Mouse (Mus musculus) G1E (cell line): ENCODE data around the gene Cradd. TPM values are rescaled to one million over a fixed set of nuclear protein-coding genes. Genes with fewer than 3 reads are reported as not detected.

ENCODE experiments used
- ATAC-seq: 2 replicates; pipeline ENCODE4 v1.8.0; 2016; ENCODE audit warnings: mild to moderate bottlenecking; ENCODE audit not compliant: insufficient number of reproducible peaks, poor library complexity, low FRiP score, severe bottlenecking; ENCODE audit errors: extremely low read depth
- DNase-seq: peaks from one replicate; pipeline ENCODE4 v3.0.0; 2012; ENCODE audit warnings: low spot score
- H3K27me3 ChIP-seq: 2 replicates; pipeline ENCODE4 v1.6.1; 2012; ENCODE audit warnings: mild to moderate bottlenecking, low read length, inconsistent platforms; ENCODE audit not compliant: insufficient read depth
- H3K36me3 ChIP-seq: replicated peaks from 2 replicates; pipeline ENCODE3; 2012; ENCODE audit warnings: mild to moderate bottlenecking, inconsistent platforms
- H3K4me1 ChIP-seq: 2 replicates; pipeline ENCODE4 v1.6.1; 2012; ENCODE audit warnings: low read depth, low read length, inconsistent platforms, mixed read lengths; ENCODE audit not compliant: insufficient read depth
- H3K4me3 ChIP-seq: 2 replicates; pipeline ENCODE4 v1.5.1; 2012; ENCODE audit warnings: low read depth, mild to moderate bottlenecking, inconsistent platforms, low read length, moderate library complexity, mixed read lengths
- H3K9me3 ChIP-seq: replicated peaks from 2 replicates; pipeline ENCODE4 v1.6.1; 2012; ENCODE audit warnings: inconsistent platforms
- CTCF ChIP-seq: IDR thresholded peaks from 2 replicates; pipeline ENCODE4 v1.5.1; 2012; ENCODE audit warnings: low read depth, low read length, inconsistent platforms, mixed read lengths
- GATA1 ChIP-seq: IDR thresholded peaks from 2 replicates; pipeline ENCODE4 v1.6.1; 2012; ENCODE audit warnings: borderline replicate concordance, low read length, inconsistent platforms, mixed read lengths
- GATA2 ChIP-seq: IDR thresholded peaks from 2 replicates; pipeline ENCODE4 v1.6.1; 2012; ENCODE audit warnings: low read depth, low read length, inconsistent platforms, borderline replicate concordance
- POLR2AphosphoS5 ChIP-seq: IDR thresholded peaks from 2 replicates; pipeline ENCODE4 v1.6.1; 2012; ENCODE audit warnings: low read depth, low read length, inconsistent platforms; ENCODE audit not compliant: insufficient replicate concordance
- TAL1 ChIP-seq: conservative IDR thresholded peaks from 2 replicates; pipeline ENCODE4 v1.6.1; 2012; ENCODE audit warnings: low read depth, low read length, inconsistent platforms, mixed read lengths
- polyA plus RNA-seq: library from polyadenylated mRNA; stranded (reverse); fragments of >175 nt; gene quantifications from 2 replicates; pipeline ENCODE4 v1.2.3, GENCODE M21; 2012
- total RNA-seq, 2 experiments: library from RNA; stranded (forward) in 1 of 2; stranded (reverse) in 1 of 2; fragments of 200-1000 nt in 1 of 2; fragments of >200 nt in 1 of 2; fragmentation: Nextera tagmentation in 1 of 2; gene quantifications; 2 replicates each; pipeline ENCODE4 v1.2.3; 2014 to 2017

Gene Cradd
- total and polyA plus RNA-seq, 3 experiments = 9.0 to 81.4 (median 22.5) TPM

- no peak for ATAC-seq
- Histone ChIP-seq H3K4me1 (peaks cover 27% of the 10 kb centered on the region), H3K4me3 (no peak overlapping the region), H3K9me3 (no peaks in the 10 kb centered on the region), H3K36me3 (no peaks in the 10 kb centered on the region), H3K27me3 (peaks cover 57% of the 10 kb centered on the region)
- DNase-seq = no peak
- TF ChIP-seq GATA2 = no peak
- TF ChIP-seq GATA1 = no peak
- TF ChIP-seq POLR2AphosphoS5 = no peak
- TF ChIP-seq TAL1 = no peak
- TF ChIP-seq CTCF = no peak
Measured at GRCm38 (mm10) chr10:95143446-95144114, 180.4 kb downstream of the Cradd start.

GRCm38 (mm10) chr10:95142844-95143435, 181.0 kb downstream of the Cradd start:
- Histone ChIP-seq H3K27me3 (peaks cover 59% of the 10 kb centered on the region), H3K4me3 (no peak overlapping the region), H3K9me3 (no peaks in the 10 kb centered on the region), H3K36me3 (no peaks in the 10 kb centered on the region), H3K4me1 (peaks cover 27% of the 10 kb centered on the region)
- ATAC-seq (no peak), DNase-seq (no peak)
- no peak for TF ChIP-seq POLR2AphosphoS5

GRCm38 (mm10) chr10:95141075-95141474, 182.9 kb downstream of the Cradd start:
- DNase-seq (no peak), ATAC-seq (no peak)
- no peaks in the 10 kb centered on the region for H3K36me3 ChIP-seq
- H3K9me3 ChIP-seq = no peaks in the 10 kb centered on the region
- peaks cover 52% of the 10 kb centered on the region for H3K27me3 ChIP-seq
- H3K4me3 ChIP-seq = no peak overlapping the region
- H3K4me1 ChIP-seq = peaks cover 14% of the 10 kb centered on the region
- TF ChIP-seq GATA1 (no peak), GATA2 (no peak), TAL1 (no peak), CTCF (no peak)

GRCm38 (mm10) chr10:95140191-95140590, 183.7 kb downstream of the Cradd start:
- no peak for DNase-seq
- peaks cover 14% of the 10 kb centered on the region for H3K4me1 ChIP-seq
- H3K9me3 ChIP-seq = no peaks in the 10 kb centered on the region
- H3K27me3 ChIP-seq = peaks cover 47% of the 10 kb centered on the region
- H3K36me3 ChIP-seq = no peaks in the 10 kb centered on the region
- TF ChIP-seq TAL1 = no peak
- no peak for TF ChIP-seq POLR2AphosphoS5
- TF ChIP-seq GATA2 = no peak
- TF ChIP-seq GATA1 = no peak
- TF ChIP-seq CTCF = no peak
- H3K4me3 ChIP-seq = no peak overlapping the region
- no peak for ATAC-seq

GRCm38 (mm10) chr10:95139645-95140044, 184.3 kb downstream of the Cradd start:
- peaks cover 14% of the 10 kb centered on the region for H3K4me1 ChIP-seq
- no peak for ATAC-seq
- no peak for DNase-seq
- no peaks in the 10 kb centered on the region for H3K9me3 ChIP-seq
- no peak overlapping the region for H3K4me3 ChIP-seq
- peaks cover 45% of the 10 kb centered on the region for H3K27me3 ChIP-seq
- H3K36me3 ChIP-seq = no peaks in the 10 kb centered on the region
- TF ChIP-seq CTCF = no peak
- no peak for TF ChIP-seq TAL1
- TF ChIP-seq GATA1 = no peak

GRCm38 (mm10) chr10:95133057-95133456, 190.9 kb downstream of the Cradd start:
- no peaks in the 10 kb centered on the region for H3K4me1 ChIP-seq
- no peak for DNase-seq
- no peaks in the 10 kb centered on the region for H3K9me3 ChIP-seq
- peaks cover 52% of the 10 kb centered on the region for H3K27me3 ChIP-seq
- H3K4me3 ChIP-seq = no peak overlapping the region
- TF ChIP-seq TAL1 (no peak), POLR2AphosphoS5 (no peak), CTCF (no peak), GATA1 (no peak), GATA2 (no peak)
- ATAC-seq = no peak
- no peaks in the 10 kb centered on the region for H3K36me3 ChIP-seq

Other genes starting within 250 kb of the Cradd start
- gene Socs2, start 93.0 kb upstream of the Cradd start, total RNA-seq (2014; fragmentation: Nextera tagmentation) = 202 TPM in 2 replicates
- 78.2 and 87.7 TPM in 2 replicates for gene Socs2, start 93.0 kb upstream of the Cradd start, total RNA-seq (2017)
- 136 and 149 TPM in 2 replicates for gene Socs2, start 93.0 kb upstream of the Cradd start, polyA plus RNA-seq
- gene Mrpl42, start 177.8 kb upstream of the Cradd start, total RNA-seq (2014; fragmentation: Nextera tagmentation) = 111 and 113 TPM in 2 replicates
- 102 and 109 TPM in 2 replicates for gene Mrpl42, start 177.8 kb upstream of the Cradd start, total RNA-seq (2017)
- gene Mrpl42, start 177.8 kb upstream of the Cradd start, polyA plus RNA-seq = 14.5 and 15.4 TPM in 2 replicates
- 377 and 509 TPM in 2 replicates for gene Ube2n, start 191.0 kb upstream of the Cradd start, total RNA-seq (2014; fragmentation: Nextera tagmentation)
- gene Ube2n, start 191.0 kb upstream of the Cradd start, total RNA-seq (2017) = 134 and 148 TPM in 2 replicates
- gene Ube2n, start 191.0 kb upstream of the Cradd start, polyA plus RNA-seq = 47.3 and 56.1 TPM in 2 replicates
- 32.8 and 53.5 TPM in 2 replicates for gene Nudt4, start 240.0 kb upstream of the Cradd start, total RNA-seq (2014; fragmentation: Nextera tagmentation)
- 38.6 and 42.9 TPM in 2 replicates for gene Nudt4, start 240.0 kb upstream of the Cradd start, total RNA-seq (2017)
- gene Nudt4, start 240.0 kb upstream of the Cradd start, polyA plus RNA-seq = 13.9 and 17.6 TPM in 2 replicates